Mouse (Mus musculus): ENCODE results near the gene Ankrd55.

Gene Ankrd55

DNA sequence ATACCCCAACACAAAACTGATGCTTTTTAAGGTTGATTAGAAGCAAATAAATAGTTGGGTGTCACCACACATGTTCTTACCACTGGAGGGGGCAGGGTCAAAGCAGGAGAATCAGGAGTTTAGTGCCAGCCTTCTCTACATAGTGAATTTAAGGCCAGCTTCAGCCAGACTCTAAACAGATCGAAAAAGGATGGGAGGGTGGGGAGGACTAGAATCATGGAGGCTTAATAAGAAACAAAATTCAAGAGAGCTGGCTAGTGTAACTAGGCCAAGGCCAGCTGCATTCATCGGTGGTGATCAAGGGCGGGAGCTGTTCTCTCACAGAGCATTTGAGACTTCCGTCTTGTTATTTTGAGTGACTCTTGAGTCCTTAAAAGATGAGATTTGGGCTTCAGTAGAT, 83.5 kb downstream of the Ankrd55 start:
- in situ Hi-C loops (cut with MboI) = no loop called here

DNA sequence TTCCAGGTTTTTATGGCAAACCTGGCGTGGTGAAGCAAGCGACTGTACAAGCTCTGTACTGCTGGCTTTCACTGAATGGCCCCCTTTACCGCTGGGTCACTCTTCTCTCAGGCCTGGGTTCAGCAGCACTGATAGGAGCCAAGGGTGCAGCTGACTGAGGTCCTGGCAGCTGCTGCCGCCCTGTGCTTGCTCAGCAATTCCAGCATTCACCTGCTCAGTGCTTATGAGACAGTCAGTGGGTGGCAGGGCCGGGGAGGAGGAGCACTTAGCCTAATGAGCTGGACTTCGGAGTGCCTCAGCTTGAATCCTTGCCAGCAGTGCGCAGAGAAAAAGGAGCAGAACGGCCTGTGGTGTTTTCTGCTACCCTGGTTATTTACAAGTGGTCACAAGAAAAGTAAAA, 87.5 kb downstream of the Ankrd55 start:
- in situ Hi-C loops (cut with MboI) = no loop called here

DNA sequence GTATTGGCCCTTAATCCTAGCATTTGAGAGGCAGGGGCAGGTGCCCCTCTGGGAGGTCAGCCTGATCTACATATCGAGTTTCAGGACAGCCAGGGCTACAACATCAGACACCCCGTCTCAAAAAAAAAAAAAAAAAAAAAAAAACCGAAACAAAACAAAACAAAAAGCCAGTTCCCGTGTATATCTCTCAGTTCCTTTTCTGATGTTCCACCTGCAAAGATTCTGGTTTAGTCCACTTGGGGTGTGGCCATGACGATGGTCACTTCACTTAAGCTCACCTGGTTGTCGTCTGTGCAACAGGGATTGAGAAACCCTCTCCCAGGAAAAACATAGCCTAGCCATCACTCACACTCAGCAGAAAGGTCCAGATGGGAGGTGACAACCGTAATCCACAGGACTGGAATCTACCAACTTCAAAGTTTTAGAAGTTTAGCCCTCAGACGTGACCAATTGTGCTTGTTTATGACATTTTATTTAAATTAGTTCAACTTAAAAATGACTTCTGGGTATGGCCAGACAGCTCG, 90.6 kb downstream of the Ankrd55 start:
- in situ Hi-C loops (cut with MboI) = no loop called here

DNA sequence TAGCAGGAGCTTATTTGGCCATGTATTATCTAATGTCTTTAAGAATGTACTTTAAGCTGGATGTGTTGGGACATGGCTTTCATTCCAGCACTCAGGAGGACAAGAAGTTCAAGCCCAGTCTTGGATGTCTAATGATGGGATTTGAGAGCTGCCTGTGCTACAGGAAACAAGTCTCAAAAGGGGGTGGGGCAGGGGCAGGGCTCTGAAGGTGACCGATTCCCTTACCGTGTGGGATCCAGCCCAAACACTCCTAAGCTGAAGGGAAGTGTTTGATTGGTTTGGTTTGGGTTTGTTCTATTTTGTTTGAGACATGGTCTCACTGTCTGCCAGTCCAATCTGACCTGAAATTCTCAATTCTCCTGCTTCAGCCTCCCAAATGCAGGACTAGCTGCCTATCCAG, 93.2 kb downstream of the Ankrd55 start:
- in situ Hi-C loops (cut with MboI) = no loop called here

DNA sequence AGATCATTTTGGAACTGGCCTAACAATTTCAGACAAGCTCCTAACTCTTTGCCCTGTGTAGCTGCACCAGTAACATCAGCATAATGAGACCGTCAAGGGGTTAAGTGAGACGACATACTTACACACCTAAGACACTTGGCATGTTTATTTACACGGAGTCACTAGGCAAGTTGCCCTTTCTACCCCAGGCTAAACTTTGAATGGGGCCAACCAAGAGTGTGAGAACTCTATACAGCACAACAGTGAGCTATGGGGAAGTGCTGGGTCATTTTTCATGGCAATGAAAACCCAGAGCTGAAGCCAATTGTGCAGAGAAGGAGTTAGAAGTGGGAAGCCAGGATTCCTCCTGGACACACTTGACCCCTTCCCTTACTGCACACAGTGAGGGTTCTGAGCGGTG, 94.2 kb downstream of the Ankrd55 start:
- in situ Hi-C loops (cut with MboI) = no loop called here

DNA sequence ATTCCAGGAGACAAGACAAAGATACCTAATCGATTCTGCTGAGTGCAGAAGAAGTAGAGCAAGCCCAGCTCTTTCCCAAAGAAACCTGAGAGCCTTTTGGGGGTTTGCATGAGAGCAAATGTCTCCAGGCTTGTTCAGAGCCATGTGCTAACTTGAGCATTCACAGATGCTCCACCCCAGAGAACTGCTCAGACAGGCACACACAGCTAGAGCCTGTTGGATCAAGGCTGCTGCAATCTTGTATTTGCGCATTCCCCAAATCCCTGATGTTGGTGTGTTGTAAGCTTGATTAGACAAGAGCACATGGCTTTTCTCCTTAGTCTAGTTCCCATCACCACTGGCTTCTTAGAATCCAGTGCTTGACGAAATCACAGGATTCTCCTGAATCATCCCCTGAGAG, 94.7 kb downstream of the Ankrd55 start:
- in situ Hi-C loops (cut with MboI) = no loop called here

DNA sequence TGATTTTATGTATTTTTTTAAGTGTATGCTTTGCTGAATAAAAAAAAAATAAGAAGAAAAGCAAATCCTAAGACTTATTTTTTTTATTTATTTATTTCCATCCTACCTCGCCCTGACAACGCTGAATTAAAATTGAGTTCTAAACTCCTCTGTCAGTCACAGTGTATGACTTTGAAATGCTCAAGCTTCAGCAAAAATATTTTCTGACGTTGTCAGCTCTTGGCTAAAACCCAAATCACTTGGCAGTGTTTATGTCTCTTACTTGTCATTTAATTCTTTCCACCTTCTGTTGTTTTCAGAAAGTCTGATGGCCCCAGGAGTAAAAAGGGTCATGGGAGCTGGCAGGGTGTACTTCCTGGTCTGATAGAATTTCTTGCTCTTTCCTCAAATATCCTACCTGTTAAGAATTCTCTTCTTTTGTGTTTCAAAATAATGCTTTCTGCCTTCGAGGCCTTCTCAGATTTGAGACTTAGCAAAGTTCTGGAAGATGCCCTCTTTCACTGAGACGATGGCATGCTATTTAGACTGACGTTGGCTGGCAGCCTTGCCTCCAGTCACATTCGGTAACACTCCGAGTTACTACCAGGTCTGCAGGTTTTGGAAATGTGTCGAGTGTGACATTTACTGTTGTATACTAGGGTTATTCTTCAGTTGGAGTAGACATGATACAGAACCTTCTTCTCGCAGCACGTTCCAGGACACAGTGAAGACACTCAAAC, 95.8 kb downstream of the Ankrd55 start:
- in situ Hi-C loops (cut with MboI) = no loop called here

DNA sequence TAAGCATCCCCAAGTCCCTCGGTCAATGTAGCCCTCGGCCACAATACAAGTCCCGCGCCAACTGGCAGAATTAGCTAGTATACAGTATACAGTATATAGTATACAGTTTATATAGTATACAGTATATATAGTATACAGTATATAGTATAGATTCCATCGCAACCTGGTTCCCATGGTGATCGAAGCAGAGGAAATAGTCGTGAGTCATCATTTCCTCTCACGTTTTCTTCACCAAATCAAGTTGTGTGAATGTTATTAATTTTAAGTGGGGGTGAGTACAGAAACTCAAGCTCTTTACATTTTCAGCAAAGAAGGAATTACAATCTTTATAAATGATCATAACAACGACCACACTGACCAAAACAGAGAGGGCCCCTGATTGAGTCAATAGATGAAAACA, 96.8 kb downstream of the Ankrd55 start:
- in situ Hi-C loops (cut with MboI) = no loop called here

DNA sequence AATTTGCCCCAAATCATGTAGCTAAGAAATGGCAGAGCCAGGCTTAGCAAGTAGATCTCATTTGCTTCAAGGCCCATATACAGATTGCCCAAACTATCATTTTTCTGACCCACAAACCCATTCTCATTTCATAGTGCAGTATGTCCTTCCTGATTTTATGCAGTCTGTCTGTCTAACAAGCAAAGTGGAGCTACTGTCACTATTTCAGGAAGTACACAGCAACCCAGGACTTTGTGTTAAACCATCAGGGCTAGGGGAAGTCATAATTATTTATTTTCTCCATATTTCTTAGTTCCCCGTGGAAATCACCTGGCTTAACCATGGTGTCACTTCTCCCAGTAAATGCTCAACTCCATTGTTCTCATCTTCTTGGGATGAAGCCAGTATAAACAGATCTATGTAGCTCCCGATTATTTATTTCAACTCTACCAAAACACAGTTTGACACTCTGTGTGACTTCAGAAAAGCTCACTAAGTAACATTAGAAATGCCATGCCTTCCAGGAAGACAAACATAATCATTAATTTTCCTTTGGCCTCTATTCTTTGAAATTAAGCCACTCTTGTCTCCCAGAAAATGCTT, 98.3 kb downstream of the Ankrd55 start:
- in situ Hi-C loops (cut with MboI) = no loop called here

DNA sequence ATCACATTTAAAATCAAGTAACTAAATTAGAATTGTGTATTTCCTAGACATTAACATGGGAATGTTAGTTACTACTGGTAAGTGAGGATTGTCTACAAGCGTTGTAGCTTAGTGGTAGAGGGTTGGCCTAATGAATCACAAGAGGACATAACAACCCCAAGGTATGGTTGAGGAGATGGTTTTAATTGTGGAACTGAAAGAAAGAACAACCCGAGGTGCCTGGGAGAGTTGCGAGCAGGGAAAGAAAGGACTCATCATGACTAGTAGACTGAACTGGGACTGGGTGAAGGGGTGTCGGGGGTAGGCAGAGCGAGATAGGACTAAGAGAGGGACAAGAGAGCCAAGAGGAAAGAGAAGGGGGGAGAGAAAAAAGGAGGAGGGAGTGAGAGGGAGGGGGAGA, 99.0 kb downstream of the Ankrd55 start:
- in situ Hi-C loops (cut with MboI) = no loop called here

DNA sequence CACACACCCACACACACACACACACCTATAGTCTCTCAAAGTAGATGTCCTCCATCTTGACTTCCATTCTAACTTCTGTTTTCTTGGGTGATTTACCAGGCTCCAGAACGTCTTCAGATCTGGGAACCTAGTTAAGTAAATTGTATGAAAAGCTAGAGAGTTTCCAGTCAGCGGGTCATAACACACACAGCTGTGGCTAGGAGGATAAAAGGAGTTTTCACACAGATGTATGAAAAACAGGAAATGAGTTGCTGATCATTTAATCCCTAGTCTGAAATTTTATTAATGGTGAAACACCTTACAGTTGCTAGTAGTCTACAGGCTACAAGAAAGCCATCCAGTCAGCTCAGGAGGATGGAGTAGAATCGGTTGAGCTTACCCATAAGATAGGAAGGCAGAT, 99.9 kb downstream of the Ankrd55 start:
- in situ Hi-C loops (cut with MboI) = no loop called here

DNA sequence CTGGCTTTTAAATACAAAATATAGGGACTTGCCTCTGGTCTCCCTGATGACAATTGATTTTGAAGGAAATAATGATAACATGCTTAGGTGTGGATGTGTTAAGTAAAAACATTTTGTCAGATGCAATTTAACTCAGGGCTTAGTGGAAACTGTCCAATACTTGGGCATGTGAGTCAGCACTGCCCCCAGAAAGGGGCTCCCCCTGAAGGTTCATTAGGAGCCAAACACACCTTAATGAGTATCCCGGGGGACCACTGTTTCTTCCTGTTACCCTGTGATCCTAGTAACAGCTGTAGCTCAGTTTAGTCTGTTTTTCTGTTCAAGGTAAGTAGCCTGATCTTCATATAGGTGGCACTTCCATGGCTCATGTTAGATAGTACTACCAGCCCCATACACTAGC, 102.0 kb downstream of the Ankrd55 start:
- in situ Hi-C loops (cut with MboI) = loop anchor here (5.0 kb wide), 1 partner anchor 33 kb away; no protein-coding TSS in a partner anchor

DNA sequence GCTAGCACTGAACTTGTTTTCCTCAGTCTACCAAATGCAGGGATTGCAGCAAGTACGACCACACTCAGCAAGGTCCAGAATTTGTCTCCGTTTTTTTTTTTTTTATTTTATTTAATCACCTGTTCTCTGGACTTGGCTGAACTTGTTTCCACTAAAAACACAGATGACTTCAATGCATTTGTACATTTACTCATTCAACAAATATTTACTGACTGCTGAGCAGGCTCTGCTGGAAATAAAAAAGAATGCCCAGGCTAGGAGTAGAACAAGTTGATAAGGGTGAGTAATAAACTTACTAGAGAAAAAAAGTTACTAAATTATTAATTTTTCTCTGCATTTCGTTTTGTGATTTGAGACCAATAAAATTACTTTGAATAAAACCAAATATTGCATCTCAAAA, 103.1 kb downstream of the Ankrd55 start:
- in situ Hi-C loops (cut with MboI) = loop anchor here (5.0 kb wide), 1 partner anchor 34 kb away; no protein-coding TSS in a partner anchor

DNA sequence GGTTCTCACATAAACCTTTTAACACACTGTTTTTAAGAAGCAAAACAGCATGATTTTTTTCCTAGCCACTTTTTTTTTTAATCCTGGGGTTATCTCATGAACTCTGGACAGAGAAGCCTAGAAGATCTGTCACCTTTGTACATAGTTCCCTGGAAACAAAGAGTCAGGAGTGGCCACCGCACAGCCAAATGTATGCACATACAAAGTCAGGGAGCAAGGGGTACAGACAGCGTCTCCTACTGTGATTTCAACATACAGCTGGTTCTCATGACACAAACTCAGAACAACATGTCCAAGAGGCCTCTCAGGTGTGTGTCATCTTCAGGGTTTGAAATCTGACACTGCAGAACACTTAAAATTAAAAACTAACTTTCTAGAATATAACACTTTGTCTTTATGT, 105.1 kb downstream of the Ankrd55 start:
- in situ Hi-C loops (cut with MboI) = loop anchor here (5.0 kb wide), 1 partner anchor 36 kb away; no protein-coding TSS in a partner anchor

DNA sequence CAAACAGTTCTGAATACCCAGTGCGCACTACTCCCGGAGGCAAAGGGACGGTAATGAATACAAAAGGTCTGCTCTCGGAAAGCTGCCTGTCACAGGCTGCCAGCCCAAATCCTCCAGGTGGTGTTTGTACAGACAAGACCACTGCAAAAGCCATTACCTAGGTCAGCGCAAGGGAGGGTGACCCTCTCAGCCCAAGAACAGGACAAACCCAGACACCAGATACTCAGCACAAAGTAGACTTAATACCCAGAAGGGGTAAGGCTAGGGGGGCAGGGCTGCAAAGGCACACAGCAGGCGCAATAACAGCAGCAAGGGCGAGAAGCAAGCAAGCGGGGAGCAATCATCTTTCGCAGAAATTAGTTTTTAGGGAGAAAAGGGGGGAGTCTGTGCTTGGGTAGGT, 106.0 kb downstream of the Ankrd55 start:
- in situ Hi-C loops (cut with MboI) = loop anchor here (5.0 kb wide), 1 partner anchor 37 kb away; no protein-coding TSS in a partner anchor

DNA sequence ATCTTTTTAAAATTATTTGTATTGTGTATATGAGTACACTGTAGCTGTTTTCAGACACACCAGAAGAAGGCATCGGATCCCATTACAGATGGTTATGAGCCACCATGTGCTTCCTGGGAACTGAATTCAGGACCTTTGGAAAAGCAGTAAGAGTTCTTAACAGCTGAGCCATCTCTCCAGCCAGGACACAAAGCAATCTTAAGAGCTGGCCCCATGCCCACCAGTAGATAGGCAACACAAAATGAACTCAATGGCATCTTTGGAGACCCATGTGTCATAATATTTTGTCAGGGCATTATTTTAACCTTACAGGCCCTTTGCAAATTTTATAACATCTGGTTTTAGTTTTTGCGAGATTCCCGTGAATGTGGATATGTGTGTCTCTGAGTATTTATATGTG, 116.5 kb downstream of the Ankrd55 start:
- in situ Hi-C loops (cut with MboI) = no loop called here

DNA sequence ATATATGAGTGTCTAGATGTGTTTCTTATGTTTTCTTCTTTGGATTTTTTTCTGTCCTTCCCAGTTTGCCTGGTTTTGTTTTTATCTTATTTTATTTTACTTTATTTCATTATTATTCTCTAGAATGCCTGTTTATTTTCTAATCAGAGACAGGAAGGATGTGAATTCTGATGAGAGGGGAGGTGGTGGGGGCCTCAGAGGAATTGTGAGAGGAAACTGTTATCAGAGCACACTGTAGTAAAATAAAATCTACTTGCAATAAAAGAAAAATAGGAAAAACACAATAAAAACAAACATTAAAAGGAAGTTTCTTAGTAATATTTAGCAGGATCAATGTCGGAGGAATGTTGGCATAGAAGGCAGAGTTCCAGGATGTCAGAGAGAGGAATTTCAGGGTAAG, 116.9 kb downstream of the Ankrd55 start:
- in situ Hi-C loops (cut with MboI) = no loop called here

DNA sequence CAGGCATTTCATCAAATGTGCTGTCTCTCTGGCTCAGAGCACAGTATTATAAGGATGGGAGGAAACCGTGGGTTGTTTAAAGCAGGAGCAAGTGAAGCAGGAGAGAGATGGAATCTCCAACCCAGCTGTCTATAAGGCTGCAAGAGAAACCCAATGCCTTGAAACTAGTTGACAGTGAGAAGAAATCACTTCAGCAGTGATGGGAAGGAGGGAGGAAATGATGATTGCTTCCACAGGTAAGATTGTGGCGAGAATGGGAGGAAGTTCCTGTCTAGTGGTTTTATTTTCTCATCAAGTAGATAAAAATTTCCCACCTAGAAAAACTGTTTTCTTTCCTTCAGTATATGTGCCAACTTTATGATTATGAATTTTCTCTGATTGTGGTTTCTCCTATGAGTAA, 118.4 kb downstream of the Ankrd55 start:
- in situ Hi-C loops (cut with MboI) = no loop called here

DNA sequence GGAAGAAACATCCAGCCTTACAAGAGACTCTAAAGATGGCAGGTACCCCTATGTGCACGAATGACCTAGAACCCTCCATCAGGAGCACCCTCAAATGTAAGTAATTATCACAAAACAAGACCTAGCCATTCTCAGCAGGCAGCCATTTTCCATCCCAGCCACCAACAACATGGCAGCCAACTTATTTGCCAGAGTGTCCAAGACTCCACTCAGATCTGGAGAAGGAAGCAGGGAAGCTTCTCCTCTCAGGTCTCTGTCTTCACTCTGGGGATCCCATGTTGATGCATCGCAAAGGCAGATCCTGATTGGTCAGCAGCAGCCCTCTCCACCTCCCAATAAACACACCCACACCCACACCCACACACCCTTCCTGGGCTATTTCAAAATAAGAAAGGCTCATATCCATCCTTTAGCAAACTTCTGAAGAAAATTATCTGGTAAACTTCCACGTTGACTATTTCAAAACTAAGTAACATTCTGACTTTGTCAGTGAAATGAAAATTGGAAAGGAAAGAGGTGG, 119.0 kb downstream of the Ankrd55 start:
- in situ Hi-C loops (cut with MboI) = no loop called here

DNA sequence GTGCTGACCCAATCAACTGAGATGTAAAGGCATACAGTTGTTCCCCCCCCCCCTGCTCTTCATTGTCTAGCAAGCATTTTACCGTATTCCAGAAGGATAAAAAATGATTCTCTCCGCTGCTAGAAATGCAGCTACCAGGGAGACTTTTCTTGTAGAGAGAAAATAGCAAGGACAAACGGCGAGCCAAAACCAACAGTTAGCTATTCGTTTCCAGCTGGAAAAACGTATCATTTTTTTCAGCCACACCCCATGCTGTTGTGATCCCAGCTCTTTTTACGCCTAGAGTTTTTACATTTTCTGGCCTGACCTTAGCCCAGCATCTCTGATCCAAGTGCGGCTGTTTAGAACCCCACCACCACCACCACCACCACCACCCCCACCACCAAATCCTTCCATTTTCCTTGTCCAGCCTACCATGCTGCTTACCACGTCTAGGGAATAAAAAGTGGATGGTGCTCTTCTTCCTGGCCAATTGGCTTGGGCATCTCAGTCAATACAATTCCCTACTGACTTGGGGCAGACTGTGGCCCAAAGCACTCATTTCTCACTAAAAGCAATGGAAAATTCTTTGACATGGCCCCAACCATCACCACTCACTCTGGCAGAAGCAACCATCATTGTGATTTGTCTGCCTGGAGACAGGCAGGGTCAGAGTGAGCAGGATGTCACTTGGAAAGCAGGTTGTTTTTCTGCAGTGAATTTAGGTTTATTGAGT, 119.7 kb downstream of the Ankrd55 start:
- in situ Hi-C loops (cut with MboI) = no loop called here

DNA sequence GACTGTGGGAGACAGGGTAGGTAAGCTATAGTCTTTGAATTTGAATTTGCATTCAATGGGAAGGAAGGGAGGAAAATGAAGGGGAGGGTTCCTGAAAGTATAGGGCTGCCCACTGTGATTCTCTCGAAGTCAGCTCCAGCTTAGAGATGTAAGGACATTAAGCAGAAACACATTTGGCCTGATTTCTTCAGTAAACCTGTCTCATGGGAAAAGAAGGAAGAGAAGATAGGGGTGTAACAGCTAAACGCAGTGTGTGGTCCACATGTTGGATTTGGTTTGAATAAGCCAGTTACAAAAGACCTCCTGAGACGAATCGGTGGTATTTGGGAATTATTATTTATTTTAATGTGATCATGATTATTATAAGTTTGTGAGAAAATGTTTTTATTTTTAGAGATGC, 120.5 kb downstream of the Ankrd55 start:
- in situ Hi-C loops (cut with MboI) = no loop called here

DNA sequence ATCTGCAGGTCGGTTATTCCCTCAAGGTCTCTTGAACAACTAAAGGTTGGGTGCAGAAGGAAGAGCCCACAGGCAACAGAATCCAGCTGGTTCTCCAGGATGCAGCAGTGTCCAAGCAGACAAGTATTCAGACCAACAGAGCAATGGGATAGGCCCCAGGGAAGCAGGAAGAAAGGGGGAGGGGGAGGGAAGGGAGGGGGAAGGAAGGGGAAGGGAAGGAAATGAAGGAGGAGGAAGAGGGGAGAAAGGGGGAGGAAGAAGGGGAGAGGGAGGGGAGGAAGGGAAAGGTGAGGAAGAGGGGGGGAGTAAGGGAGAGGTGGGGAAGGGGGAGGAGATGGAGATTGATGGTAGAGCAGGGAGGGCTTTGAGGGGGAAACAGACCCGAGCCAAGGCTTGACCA, 121.1 kb downstream of the Ankrd55 start:
- in situ Hi-C loops (cut with MboI) = no loop called here

DNA sequence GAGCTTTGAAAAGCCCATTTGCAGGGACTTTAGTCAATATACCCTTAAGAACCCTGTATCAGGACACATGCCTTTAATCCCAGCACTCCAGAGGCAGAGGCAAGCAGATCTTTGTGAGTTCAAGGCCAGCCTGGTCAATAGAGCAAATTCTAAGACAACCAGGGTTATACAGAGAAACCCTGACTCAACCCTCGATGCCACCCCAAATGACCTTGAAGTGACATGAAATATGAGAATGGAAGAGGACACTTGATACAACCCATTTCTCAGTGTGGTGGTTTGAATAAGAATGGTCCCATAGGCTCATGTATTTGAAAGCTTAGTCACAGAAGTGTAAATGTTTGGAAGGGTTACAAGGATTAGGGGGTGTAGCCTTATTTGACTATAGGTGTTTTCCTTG, 121.6 kb downstream of the Ankrd55 start:
- in situ Hi-C loops (cut with MboI) = no loop called here
